Mouse (Mus musculus) spleen, adult 2 months (tissue): Measurements from ENCODE around the gene Iqch.

Experiments used
- CTCF ChIP-seq: fragments of 200-500 bp; IDR thresholded peaks from 2 replicates; pipeline ENCODE4 v1.5.1; 2011; ENCODE audit warnings: mild to moderate bottlenecking, inconsistent platforms; ENCODE audit not compliant: insufficient read depth, insufficient read length, insufficient replicate concordance; ENCODE audit errors: extremely low read depth
- POLR2A ChIP-seq: fragments of 200-500 bp; IDR thresholded peaks from 2 replicates; pipeline ENCODE4 v1.6.1; 2011; ENCODE audit warnings: low read depth, low read length, inconsistent platforms

DNA sequence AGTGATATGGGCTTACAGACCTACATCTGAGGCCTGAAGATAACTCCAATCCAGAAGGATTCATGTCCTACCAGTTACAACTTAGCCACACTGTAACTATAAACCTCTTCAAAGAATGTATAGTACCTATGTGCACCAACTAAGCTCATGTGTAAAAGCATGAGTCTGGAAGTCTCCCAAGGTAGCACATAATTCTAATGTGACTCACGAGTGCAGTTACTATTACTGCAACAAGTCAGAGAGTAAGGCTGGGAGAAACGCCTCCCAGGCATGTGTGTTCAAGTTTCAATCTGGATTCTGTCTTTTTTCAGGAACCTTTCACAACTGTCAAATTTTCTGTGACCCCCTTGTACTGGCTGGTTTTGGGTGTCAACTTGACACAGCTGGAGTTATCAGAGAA is 22.2 kb downstream of the Iqch start:
- no peak for TF ChIP-seq CTCF
- TF ChIP-seq POLR2A, result no peak
